Mouse (Mus musculus) lung, adult 2 months (tissue): ENCODE measurements around the gene Phkb.

Source experiments
- CTCF ChIP-seq: fragments of 200-500 bp; IDR thresholded peaks from 2 replicates; pipeline ENCODE4 v1.5.1; 2011; ENCODE audit warnings: mild to moderate bottlenecking, low read length, control low read depth; ENCODE audit not compliant: insufficient read depth
- POLR2A ChIP-seq: fragments of 200-500 bp; IDR thresholded peaks from 2 replicates; pipeline ENCODE4 v1.6.1; 2011; ENCODE audit warnings: low read depth, mild to moderate bottlenecking, control low read depth, low read length, borderline replicate concordance; ENCODE audit errors: extremely low read depth

DNA sequence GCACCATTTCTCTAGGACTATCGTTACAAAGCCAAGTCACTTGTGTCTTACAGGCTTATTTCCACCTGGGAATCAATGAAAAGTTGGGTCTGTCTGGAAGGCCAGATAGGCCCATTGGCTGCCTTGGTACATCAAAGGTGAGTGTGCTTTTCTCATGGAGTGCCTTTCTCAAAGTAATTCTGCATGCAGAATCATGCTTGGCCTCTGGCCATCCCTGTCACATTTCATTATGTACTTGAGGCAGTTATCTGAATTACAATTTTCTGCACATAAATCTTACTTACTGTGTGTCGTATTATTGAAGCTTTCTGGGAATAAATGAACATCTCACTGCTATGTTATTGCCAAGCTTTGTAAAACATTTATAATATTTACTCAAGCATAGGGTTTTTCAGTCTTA lies 176.0 kb downstream of the Phkb start:
- TF ChIP-seq CTCF: no peak
- no peak for TF ChIP-seq POLR2A
